Mouse (Mus musculus) stomach, embryonic 15.5 days (tissue): ENCODE data around the gene Zfp64. TPM values are rescaled to one million over a fixed set of nuclear protein-coding genes. Genes with fewer than 3 reads are reported as not detected.

ENCODE experiments used
- ATAC-seq: fragments of 200-750 bp; cut with Nextera tagmentation; 2 replicates; pipeline ENCODE4 v1.8.0; 2017; ENCODE audit warnings: low read depth, moderate number of reproducible peaks, moderate TSS enrichment; ENCODE audit not compliant: insufficient read depth, low FRiP score
- H3K27ac ChIP-seq: fragments of 300-500 bp; sonication (generic); 2 replicates; pipeline ENCODE4 v1.5.1; 2015; ENCODE audit warnings: mild to moderate bottlenecking, inconsistent platforms
- H3K27me3 ChIP-seq: fragments of 300-500 bp; sonication (generic); replicated peaks from 2 replicates; pipeline ENCODE4 v1.6.1; 2015; ENCODE audit warnings: inconsistent platforms
- H3K36me3 ChIP-seq: fragments of 300-500 bp; sonication (generic); 2 replicates; pipeline ENCODE4 v1.6.1; 2015; ENCODE audit warnings: inconsistent platforms
- H3K4me1 ChIP-seq: fragments of 300-500 bp; sonication (generic); 2 replicates; pipeline ENCODE4 v1.6.1; 2015; ENCODE audit warnings: inconsistent platforms
- H3K4me2 ChIP-seq: fragments of 300-500 bp; sonication (generic); 2 replicates; pipeline ENCODE4 v1.6.1; 2015; ENCODE audit warnings: mild to moderate bottlenecking, inconsistent platforms
- H3K4me3 ChIP-seq: fragments of 300-500 bp; sonication (generic); replicated peaks from 2 replicates; pipeline ENCODE4 v1.5.1; 2015; ENCODE audit warnings: inconsistent platforms
- H3K9ac ChIP-seq: fragments of 300-500 bp; sonication (generic); 2 replicates; pipeline ENCODE4 v1.6.1; 2015; ENCODE audit warnings: inconsistent platforms
- H3K9me3 ChIP-seq: fragments of 300-500 bp; sonication (generic); 2 replicates; pipeline ENCODE4 v1.6.1; 2016; ENCODE audit warnings: inconsistent platforms
- WGBS: fragments of 180-500 bp; shearing (Covaris S2); methylation state at CpG from one replicate; pipeline ENCODE4 v1.1.7; 2015; 5-methylcytosine and 5-hydroxymethylcytosine counted together
- polyA plus RNA-seq: library from polyadenylated mRNA; unstranded; fragments of >200 nt; fragmentation: Nextera tagmentation; extraction: Ambion mirVana; gene quantifications from 2 replicates; pipeline ENCODE4 v1.2.1, GENCODE M21; 2015

Gene Zfp64
- 31.9 and 33.6 TPM in 2 replicates for polyA plus RNA-seq

GRCm38 (mm10) chr2:168954835-168955716 is at the start of gene Zfp64:
Gene Zfp64, minus strand, starts transcription at chr2:168955587.
- peak; percentile 89 for ATAC-seq

GRCm38 (mm10) chr2:168992642-168993420 is 37.4 kb upstream of the Zfp64 start:
- H3K27ac ChIP-seq: no peak overlapping the region
- H3K4me2 ChIP-seq: no peak overlapping the region
- no peaks in the 10 kb centered on the region for H3K27me3 ChIP-seq
- no peaks in the 10 kb centered on the region for H3K9me3 ChIP-seq
- no peak for ATAC-seq
- whole genome bisulfite sequencing: 75% methylated on average over 22 of the region's 22 CpGs
- H3K4me3 ChIP-seq: no peak overlapping the region
- no peaks in the 10 kb centered on the region for H3K36me3 ChIP-seq
- no peak overlapping the region for H3K9ac ChIP-seq
- H3K4me1 ChIP-seq: peaks cover 7% of the 10 kb centered on the region; the same call in 1 of the 2 replicates

More at GRCm38 (mm10) chr2:168954835-168955716, at the start of gene Zfp64:
- Histone ChIP-seq H3K9me3 (no peaks in the 10 kb centered on the region), H3K36me3 (peaks cover under 1% of the 10 kb centered on the region; the same call in 1 of the 2 replicates), H3K4me3 (peak within 1 kb of the TSS; percentile 87), H3K27ac (peak within 1 kb of the TSS; percentile 89), H3K27me3 (no peaks in the 10 kb centered on the region), H3K9ac (peak within 1 kb of the TSS; percentile 86), H3K4me2 (peak within 1 kb of the TSS; percentile 78), H3K4me1 (peaks cover 11% of the 10 kb centered on the region; the same call in 1 of the 2 replicates)
- under 1% methylated on average over 52 of the region's 52 CpGs for WGBS

GRCm38 (mm10) chr2:168990957-168991356 is 35.6 kb upstream of the Zfp64 start:
- WGBS: 78% methylated on average over 4 of the region's 4 CpGs
- H3K9me3 ChIP-seq: no peaks in the 10 kb centered on the region
- no peak overlapping the region for H3K4me3 ChIP-seq
- no peak overlapping the region for H3K9ac ChIP-seq
- ATAC-seq: no peak
- H3K4me1 ChIP-seq: peaks cover 7% of the 10 kb centered on the region; the same call in 1 of the 2 replicates
- no peak overlapping the region for H3K4me2 ChIP-seq
- H3K27me3 ChIP-seq: no peaks in the 10 kb centered on the region
- H3K36me3 ChIP-seq: no peaks in the 10 kb centered on the region
- H3K27ac ChIP-seq: no peak overlapping the region

- Histone ChIP-seq H3K9ac (no peak overlapping the region), H3K36me3 (no peaks in the 10 kb centered on the region), H3K4me2 (no peak overlapping the region), H3K27me3 (no peaks in the 10 kb centered on the region), H3K27ac (no peak overlapping the region), H3K4me1 (peaks cover 7% of the 10 kb centered on the region; the same call in 1 of the 2 replicates), H3K4me3 (no peak overlapping the region), H3K9me3 (no peaks in the 10 kb centered on the region)
- no peak for ATAC-seq
- 48% methylated on average over 13 of the region's 13 CpGs for WGBS
Measured at GRCm38 (mm10) chr2:168990061-168990753, 34.8 kb upstream of the Zfp64 start.

GRCm38 (mm10) chr2:168988056-168988455 is 32.7 kb upstream of the Zfp64 start:
- no peaks in the 10 kb centered on the region for H3K36me3 ChIP-seq
- H3K27me3 ChIP-seq: no peaks in the 10 kb centered on the region
- H3K4me3 ChIP-seq: no peak overlapping the region
- peaks cover 7% of the 10 kb centered on the region; the same call in 1 of the 2 replicates for H3K4me1 ChIP-seq
- 90% methylated on average over 1 of the region's 1 CpGs for WGBS
- no peak overlapping the region for H3K9ac ChIP-seq
- H3K27ac ChIP-seq: no peak overlapping the region
- no peak overlapping the region for H3K4me2 ChIP-seq
- ATAC-seq: no peak
- no peaks in the 10 kb centered on the region for H3K9me3 ChIP-seq

GRCm38 (mm10) chr2:168987421-168987820 is 32.0 kb upstream of the Zfp64 start:
- Histone ChIP-seq H3K4me3 (no peak overlapping the region), H3K36me3 (no peaks in the 10 kb centered on the region), H3K4me1 (peaks cover 7% of the 10 kb centered on the region; the same call in 1 of the 2 replicates), H3K9ac (no peak overlapping the region), H3K27me3 (no peaks in the 10 kb centered on the region), H3K27ac (no peak overlapping the region), H3K4me2 (no peak overlapping the region), H3K9me3 (no peaks in the 10 kb centered on the region)
- ATAC-seq: peak; percentile 27; the same call in 1 of the 2 replicates
- 72% methylated on average over 13 of the region's 13 CpGs for WGBS

GRCm38 (mm10) chr2:168981951-168982350 is 26.6 kb upstream of the Zfp64 start:
- no peaks in the 10 kb centered on the region for H3K36me3 ChIP-seq
- no peak overlapping the region for H3K4me2 ChIP-seq
- no peak overlapping the region for H3K9ac ChIP-seq
- 93% methylated on average over 7 of the region's 7 CpGs for WGBS
- ATAC-seq: no peak
- no peaks in the 10 kb centered on the region for H3K9me3 ChIP-seq
- no peak overlapping the region for H3K4me3 ChIP-seq
- no peaks in the 10 kb centered on the region for H3K27me3 ChIP-seq
- no peaks in the 10 kb centered on the region for H3K4me1 ChIP-seq
- no peak overlapping the region for H3K27ac ChIP-seq

GRCm38 (mm10) chr2:168981448-168981847 is 26.1 kb upstream of the Zfp64 start:
- no peak overlapping the region for H3K27ac ChIP-seq
- no peaks in the 10 kb centered on the region for H3K9me3 ChIP-seq
- 68% methylated on average over 12 of the region's 12 CpGs for WGBS
- H3K4me3 ChIP-seq: no peak overlapping the region
- H3K9ac ChIP-seq: no peak overlapping the region
- no peaks in the 10 kb centered on the region for H3K4me1 ChIP-seq
- no peak overlapping the region for H3K4me2 ChIP-seq
- no peaks in the 10 kb centered on the region for H3K27me3 ChIP-seq
- ATAC-seq: no peak
- H3K36me3 ChIP-seq: no peaks in the 10 kb centered on the region

GRCm38 (mm10) chr2:168980859-168981258 is 25.5 kb upstream of the Zfp64 start:
- WGBS: 65% methylated on average over 6 of the region's 6 CpGs
- H3K9me3 ChIP-seq: no peaks in the 10 kb centered on the region
- no peak overlapping the region for H3K27ac ChIP-seq
- H3K9ac ChIP-seq: no peak overlapping the region
- peak; percentile 63; the same call in 1 of the 2 replicates for ATAC-seq
- H3K36me3 ChIP-seq: no peaks in the 10 kb centered on the region
- H3K4me1 ChIP-seq: no peaks in the 10 kb centered on the region
- no peaks in the 10 kb centered on the region for H3K27me3 ChIP-seq
- no peak overlapping the region for H3K4me3 ChIP-seq
- no peak overlapping the region for H3K4me2 ChIP-seq

GRCm38 (mm10) chr2:168979742-168980141 is 24.4 kb upstream of the Zfp64 start:
- Histone ChIP-seq H3K27me3 (no peaks in the 10 kb centered on the region), H3K9me3 (no peaks in the 10 kb centered on the region), H3K4me2 (no peak overlapping the region), H3K4me1 (no peaks in the 10 kb centered on the region), H3K27ac (no peak overlapping the region), H3K36me3 (no peaks in the 10 kb centered on the region), H3K4me3 (no peak overlapping the region), H3K9ac (no peak overlapping the region)
- 54% methylated on average over 11 of the region's 11 CpGs for WGBS
- ATAC-seq: no peak

- Histone ChIP-seq H3K27ac (no peak overlapping the region), H3K27me3 (no peaks in the 10 kb centered on the region), H3K9ac (no peak overlapping the region), H3K9me3 (no peaks in the 10 kb centered on the region), H3K4me3 (no peak overlapping the region), H3K4me1 (no peaks in the 10 kb centered on the region), H3K4me2 (no peak overlapping the region), H3K36me3 (no peaks in the 10 kb centered on the region)
- WGBS: 48% methylated on average over 9 of the region's 9 CpGs
- no peak for ATAC-seq
Measured at GRCm38 (mm10) chr2:168978031-168978430, 22.6 kb upstream of the Zfp64 start.
